Mouse (Mus musculus): ENCODE measurements around the gene Krt16.

The Krt16 gene

GRCm38 (mm10) chr11:100248852-100249465 is at the start of gene Krt16:
Gene Krt16 (minus strand): TSS chr11:100248902.
- no peak for TF ChIP-seq GATA4 (IDR thresholded peaks at IDR 0.05; ENCODE audit: insufficient replicate concordance, low read length)

GRCm38 (mm10) chr11:100297801-100298200 is 49.1 kb upstream of the Krt16 start:
- no peak for TF ChIP-seq GATA4 (IDR thresholded peaks at IDR 0.05; ENCODE audit: insufficient replicate concordance, low read length)

DNA sequence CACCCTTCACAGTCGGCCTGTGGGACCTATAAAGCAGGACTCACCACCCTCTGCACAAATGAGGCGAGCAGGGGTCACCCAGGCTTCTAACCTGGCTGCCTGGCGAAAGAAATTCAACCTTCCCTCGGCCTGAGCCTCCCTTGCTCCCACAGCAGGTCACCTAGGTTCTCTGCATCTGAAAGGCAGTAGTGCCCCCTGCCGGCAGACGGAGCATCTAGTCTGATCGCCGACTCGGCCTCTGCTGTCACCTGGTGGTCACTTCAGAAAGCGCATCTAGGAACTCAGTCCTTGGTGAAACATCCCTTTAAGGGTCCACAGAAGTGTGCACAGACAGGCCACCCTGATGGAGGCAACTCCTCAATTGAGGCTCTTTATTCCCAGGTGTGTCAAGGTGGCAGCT is 46.6 kb upstream of the Krt16 start:
- TF ChIP-seq GATA4 (IDR thresholded peaks at IDR 0.05; ENCODE audit: insufficient replicate concordance, low read length), result no peak

DNA sequence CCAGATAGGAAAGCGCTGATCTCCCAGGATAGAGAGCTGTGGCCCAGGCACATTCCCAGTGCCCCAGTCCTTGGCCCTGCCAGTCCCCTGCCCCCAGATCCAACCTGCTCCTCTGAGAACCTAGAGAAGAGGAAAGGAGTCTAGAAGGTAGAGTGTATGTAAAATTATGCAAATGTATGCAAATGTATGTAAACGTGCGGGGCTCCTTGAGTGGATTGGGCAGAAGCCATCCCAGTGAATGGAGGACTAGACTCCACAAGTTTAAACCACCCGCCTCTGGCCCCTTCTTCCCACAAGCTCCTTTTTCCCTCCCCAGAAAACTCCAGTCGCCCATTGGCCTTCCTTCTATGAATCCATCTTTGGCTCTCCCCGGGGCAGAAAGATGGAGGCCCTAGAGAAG is 44.2 kb upstream of the Krt16 start:
- TF ChIP-seq GATA4 (IDR thresholded peaks at IDR 0.05; ENCODE audit: insufficient replicate concordance, low read length), result no peak

- TF ChIP-seq GATA4 (IDR thresholded peaks at IDR 0.05; ENCODE audit: insufficient replicate concordance, low read length), result no peak
Measured at GRCm38 (mm10) chr11:100290235-100290634, 41.5 kb upstream of the Krt16 start.

GRCm38 (mm10) chr11:100288942-100289341 is 40.2 kb upstream of the Krt16 start:
- no peak for TF ChIP-seq GATA4 (IDR thresholded peaks at IDR 0.05; ENCODE audit: insufficient replicate concordance, low read length)

DNA sequence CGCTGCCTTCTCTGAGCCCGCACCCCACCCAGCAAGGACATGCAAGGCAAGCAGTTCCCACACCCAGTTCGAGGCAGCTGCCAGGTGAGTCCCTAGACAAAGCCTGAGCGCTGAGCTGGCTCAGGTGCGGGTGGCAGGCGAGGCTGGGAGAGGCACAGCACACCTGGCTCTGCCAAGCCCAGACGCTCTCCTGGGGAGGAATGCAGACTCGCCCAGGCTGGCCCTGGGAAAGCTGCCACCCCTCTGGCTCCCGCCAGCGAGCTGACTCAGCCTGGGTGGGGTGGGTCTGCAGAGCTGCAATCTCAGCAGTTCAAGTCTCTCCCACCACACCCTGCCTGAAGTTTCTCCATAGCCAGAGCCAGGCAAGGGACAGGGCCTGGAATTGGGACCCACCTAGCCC is 38.3 kb upstream of the Krt16 start:
- no peak for TF ChIP-seq GATA4 (IDR thresholded peaks at IDR 0.05; ENCODE audit: insufficient replicate concordance, low read length)

DNA sequence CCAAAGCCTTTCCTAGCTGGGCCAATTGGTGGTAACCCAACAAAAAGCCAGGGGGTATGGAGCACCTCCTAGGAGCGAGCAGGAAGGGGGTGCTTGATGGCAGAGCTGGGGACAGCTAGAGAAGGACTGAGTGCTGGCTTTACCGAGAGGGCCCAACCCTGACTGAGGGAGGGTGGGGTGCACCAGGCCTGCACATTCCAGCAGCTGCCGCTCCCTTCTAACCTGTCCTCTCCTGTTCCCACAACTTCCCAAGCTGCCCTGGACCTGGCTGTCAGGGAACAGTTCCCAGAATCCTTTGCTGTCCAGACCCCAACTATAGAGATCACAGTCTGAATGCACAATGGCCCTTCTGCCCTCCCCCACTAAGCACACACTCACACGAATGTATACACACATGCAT is 36.3 kb upstream of the Krt16 start:
- TF ChIP-seq GATA4 (IDR thresholded peaks at IDR 0.05; ENCODE audit: insufficient replicate concordance, low read length), result no peak

- no peak for TF ChIP-seq GATA4 (IDR thresholded peaks at IDR 0.05; ENCODE audit: insufficient replicate concordance, low read length)
Measured at GRCm38 (mm10) chr11:100282549-100282948, 33.8 kb upstream of the Krt16 start.

GRCm38 (mm10) chr11:100281596-100282544 is 33.2 kb upstream of the Krt16 start:
- no peak for TF ChIP-seq GATA4 (IDR thresholded peaks at IDR 0.05; ENCODE audit: insufficient replicate concordance, low read length)

DNA sequence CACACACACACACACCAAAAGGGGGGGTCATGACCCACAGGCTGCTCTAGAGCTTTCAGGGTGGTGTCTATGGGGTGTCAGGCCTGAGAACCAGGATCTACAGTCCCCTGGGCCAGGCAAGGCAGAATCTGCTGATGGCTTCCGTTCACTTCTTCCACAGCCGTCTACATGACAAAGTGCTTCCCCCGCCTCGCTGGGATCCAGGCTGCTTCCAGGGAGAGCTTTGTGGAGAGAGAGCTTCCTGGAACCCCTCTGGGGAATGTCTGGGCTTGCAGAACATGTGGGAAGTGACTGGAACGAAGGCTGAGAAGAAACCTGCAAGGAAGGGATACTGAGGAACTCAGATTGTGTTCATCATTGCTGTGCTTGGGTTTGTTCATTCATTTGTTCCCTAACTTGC is 30.1 kb upstream of the Krt16 start:
- no peak for TF ChIP-seq GATA4 (IDR thresholded peaks at IDR 0.05; ENCODE audit: insufficient replicate concordance, low read length)

- no peak for TF ChIP-seq GATA4 (IDR thresholded peaks at IDR 0.05; ENCODE audit: insufficient replicate concordance, low read length)
Measured at GRCm38 (mm10) chr11:100277726-100278480, 29.2 kb upstream of the Krt16 start.

GRCm38 (mm10) chr11:100275466-100275865 is 26.8 kb upstream of the Krt16 start:
- no peak for TF ChIP-seq GATA4 (IDR thresholded peaks at IDR 0.05; ENCODE audit: insufficient replicate concordance, low read length)

DNA sequence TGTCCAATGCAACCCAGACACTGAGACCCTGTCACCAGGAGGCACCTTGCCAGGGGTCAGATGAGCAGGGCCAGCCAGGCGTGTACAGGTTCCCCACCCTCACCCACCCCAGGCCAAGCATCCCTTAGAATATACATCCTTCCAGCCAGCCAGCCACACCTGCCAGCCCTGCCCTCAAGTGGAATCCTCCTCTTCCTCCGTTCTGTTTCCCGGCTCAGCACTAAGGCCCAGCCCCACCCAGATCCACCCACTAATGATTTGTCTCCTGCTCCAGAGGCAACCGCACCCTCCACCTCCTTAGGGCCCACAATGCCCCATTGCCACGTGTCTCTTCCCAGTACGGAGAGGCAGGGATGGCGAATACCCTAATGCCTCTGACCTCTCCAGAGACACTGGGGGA is 26.0 kb upstream of the Krt16 start:
- TF ChIP-seq GATA4 (IDR thresholded peaks at IDR 0.05; ENCODE audit: insufficient replicate concordance, low read length), result no peak

DNA sequence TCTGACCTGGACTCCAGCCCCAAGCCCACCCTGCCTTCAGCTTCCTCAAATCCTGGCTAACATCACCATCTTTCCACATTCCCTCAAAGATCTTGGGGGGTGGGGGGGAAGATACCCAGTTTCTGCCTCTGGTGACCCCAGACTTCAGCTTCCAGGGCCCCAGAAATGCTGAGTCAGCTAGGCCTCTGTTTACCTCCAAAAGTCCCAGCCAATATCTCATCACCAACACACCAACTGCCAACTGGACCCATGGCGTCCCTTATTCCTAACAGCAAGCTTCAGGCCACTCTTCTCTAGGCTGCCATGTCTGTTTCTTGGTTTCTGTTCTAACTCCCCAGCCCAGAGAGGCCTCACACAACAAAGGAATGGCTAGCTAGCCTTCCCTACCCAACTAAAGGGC is 23.2 kb upstream of the Krt16 start:
- TF ChIP-seq GATA4 (IDR thresholded peaks at IDR 0.05; ENCODE audit: insufficient replicate concordance, low read length), result no peak
